Mouse (Mus musculus) erythroblast, embryonic 14.5 days (primary cell): Measurements from ENCODE around the gene Cacna1c.

Source experiments
- GATA1 ChIP-seq: IDR thresholded peaks from 2 replicates; pipeline ENCODE4 v1.6.1; 2012; ENCODE audit warnings: low read length, inconsistent platforms, mixed read lengths
- TAL1 ChIP-seq: IDR thresholded peaks from 3 replicates; pipeline ENCODE4 v1.6.1; 2012; ENCODE audit warnings: low read length, inconsistent platforms, mixed read lengths

GRCm38 (mm10) chr6:119078912-119079311, 117.3 kb downstream of the Cacna1c start:
- TF ChIP-seq GATA1, result no peak
- TF ChIP-seq TAL1, result no peak
